Mouse (Mus musculus): ENCODE measurements at regions not wholly inside any gene's neighbourhood (a gene's known extent, or its start where the extent isn't known, plus 50 kb on each side); places are given as distances from the start of the nearest gene placed in this dataset.

GRCm38 (mm10) chr9:85167243-85167642, 145.3 kb upstream of the Gm11114 start:
- Histone ChIP-seq H3K4me1 (ENCODE audit: insufficient read depth) (no peaks in the 10 kb centered on the region), H3K27me3 (ENCODE audit: insufficient read depth, low read length) (no peaks in the 10 kb centered on the region), H3K36me3 (replicated peaks; ENCODE audit: insufficient read depth, low read length) (no peaks in the 10 kb centered on the region), H3K9me3 (ENCODE audit: low read length) (no peaks in the 10 kb centered on the region), H3K4me2 (ENCODE audit: low read depth, low read length) (no peak overlapping the region), H3K27ac (ENCODE audit: low read depth) (no peak overlapping the region), H3K4me3 (ENCODE audit: low read depth, low read length) (no peak overlapping the region), H3K9ac (replicated peaks) (no peak overlapping the region)
- ATAC-seq (no peak), DNase-seq (no peak)
- no peak for TF ChIP-seq CTCF (IDR thresholded peaks at IDR 0.05; ENCODE audit: low read depth)
- TF ChIP-seq EP300 (IDR thresholded peaks at IDR 0.05; ENCODE audit: low read depth), result no peak

GRCm38 (mm10) chr9:85174431-85174830, 138.1 kb upstream of the Gm11114 start:
- no peak for TF ChIP-seq EP300 (IDR thresholded peaks at IDR 0.05; ENCODE audit: low read depth)
- TF ChIP-seq CTCF (IDR thresholded peaks at IDR 0.05; ENCODE audit: low read depth), result no peak
- Histone ChIP-seq H3K9me3 (ENCODE audit: low read length) (no peaks in the 10 kb centered on the region), H3K4me1 (ENCODE audit: insufficient read depth) (no peaks in the 10 kb centered on the region), H3K36me3 (replicated peaks; ENCODE audit: insufficient read depth, low read length) (no peaks in the 10 kb centered on the region), H3K27me3 (ENCODE audit: insufficient read depth, low read length) (no peaks in the 10 kb centered on the region), H3K4me2 (ENCODE audit: low read depth, low read length) (no peak overlapping the region), H3K9ac (replicated peaks) (no peak overlapping the region), H3K4me3 (ENCODE audit: low read depth, low read length) (no peak overlapping the region), H3K27ac (ENCODE audit: low read depth) (no peak overlapping the region)
- 75% methylated on average over 3 of the region's 3 CpGs for WGBS (ENCODE audit: insufficient replicate concordance)
- DNase-seq, result no peak
- no peak for ATAC-seq

- Histone ChIP-seq H3K27ac (ENCODE audit: low read depth) (no peak overlapping the region), H3K4me3 (ENCODE audit: low read depth, low read length) (no peak overlapping the region), H3K4me1 (ENCODE audit: insufficient read depth) (no peaks in the 10 kb centered on the region), H3K9ac (replicated peaks) (no peak overlapping the region), H3K4me2 (ENCODE audit: low read depth, low read length) (no peak overlapping the region), H3K9me3 (ENCODE audit: low read length) (no peaks in the 10 kb centered on the region), H3K27me3 (ENCODE audit: insufficient read depth, low read length) (no peaks in the 10 kb centered on the region), H3K36me3 (replicated peaks; ENCODE audit: insufficient read depth, low read length) (no peaks in the 10 kb centered on the region)
- 48% methylated on average over 3 of the region's 3 CpGs for WGBS (ENCODE audit: insufficient replicate concordance)
- TF ChIP-seq EP300 (IDR thresholded peaks at IDR 0.05; ENCODE audit: low read depth), result no peak
- ATAC-seq, result no peak
- no peak for DNase-seq
These were observed 111.4 kb upstream of the Gm11114 start for GRCm38 (mm10) chr9:85201202-85201601.

GRCm38 (mm10) chr9:85224870-85225269, 87.7 kb upstream of the Gm11114 start:
- H3K9me3 ChIP-seq (ENCODE audit: low read length), result no peaks in the 10 kb centered on the region; the same call in 1 of the 2 replicates
- H3K9ac ChIP-seq (replicated peaks), result no peak overlapping the region
- no peak overlapping the region for H3K4me2 ChIP-seq (ENCODE audit: low read depth, low read length)
- 59% methylated on average over 3 of the region's 3 CpGs for WGBS (ENCODE audit: insufficient replicate concordance)
- TF ChIP-seq CTCF (IDR thresholded peaks at IDR 0.05; ENCODE audit: low read depth), result no peak
- no peak for TF ChIP-seq EP300 (IDR thresholded peaks at IDR 0.05; ENCODE audit: low read depth)
- H3K36me3 ChIP-seq (replicated peaks; ENCODE audit: insufficient read depth, low read length), result no peaks in the 10 kb centered on the region
- H3K4me1 ChIP-seq (ENCODE audit: insufficient read depth), result no peaks in the 10 kb centered on the region
- H3K27me3 ChIP-seq (ENCODE audit: insufficient read depth, low read length), result no peaks in the 10 kb centered on the region
- no peak for DNase-seq
- no peak overlapping the region for H3K4me3 ChIP-seq (ENCODE audit: low read depth, low read length)
- ATAC-seq, result no peak
- no peak overlapping the region for H3K27ac ChIP-seq (ENCODE audit: low read depth)

Measured in liver, postnatal 0 days (tissue).